Mouse (Mus musculus): ENCODE data around the gene Ankrd13b.

- TF ChIP-seq CTCF (IDR thresholded peaks at IDR 0.05; ENCODE audit: extremely low read depth, insufficient read depth, insufficient read length, insufficient replicate concordance) (no peak), POLR2A (IDR thresholded peaks at IDR 0.05; ENCODE audit: low read depth, low read length) (no peak)
Measured at GRCm38 (mm10) chr11:77453388-77453787, 36.1 kb downstream of the Ankrd13b start.

Data from spleen, adult 2 months (tissue).